ENCODE assay signal across 8 mouse cellular contexts in the genomic region with DNA sequence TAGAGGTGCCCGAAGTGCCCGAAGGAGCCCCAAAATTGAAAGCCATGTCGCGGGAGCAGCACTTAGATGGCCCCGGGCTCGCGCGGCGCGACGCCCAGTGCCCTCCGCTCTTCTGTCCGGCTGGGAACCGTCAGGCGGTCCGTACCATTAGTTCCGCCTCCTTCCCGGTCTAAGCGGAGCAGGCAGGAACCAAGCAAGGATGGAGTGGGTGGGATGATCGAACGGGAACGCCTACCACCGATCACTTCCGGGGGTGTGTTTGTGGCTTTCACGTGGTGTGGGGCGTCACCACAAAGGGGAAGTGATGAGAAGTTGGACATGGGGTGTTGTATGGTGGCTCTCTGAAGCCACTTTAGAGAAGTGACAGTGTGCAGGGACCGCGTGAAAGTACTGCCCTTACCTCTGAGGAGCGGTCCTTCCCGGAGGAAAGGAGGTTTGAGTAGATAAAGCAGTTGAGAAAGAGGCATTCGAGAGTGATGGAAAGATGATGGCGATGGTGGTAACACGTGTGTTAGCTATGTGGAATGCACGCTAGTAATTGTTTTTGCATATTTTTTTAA. TPM values are rescaled to one million over a fixed set of nuclear protein-coding genes. Genes with fewer than 3 reads are reported as not detected.
DNase-seq lines count a peak whose midpoint lies in the region; ATAC-seq and TF ChIP-seq lines count a peak whose summit lies in the region.

TSS of gene Nup54 (minus strand) at position 195 of the 560 bp plus-strand sequence.

- peak within 1 kb of the TSS; percentile 84 for H3K4me3 ChIP-seq in ES-Bruce4 (ENCODE audit: low read depth, low read length)
- peak within 1 kb of the TSS; percentile 80 for H3K4me3 ChIP-seq in forebrain, embryonic 13.5 days
- H3K4me3 ChIP-seq in liver, postnatal 0 days (ENCODE audit: low read depth, low read length) = peak within 1 kb of the TSS; percentile 88
- peak within 1 kb of the TSS; percentile 91 for H3K4me3 ChIP-seq in neural tube, embryonic 14.5 days (ENCODE audit: low read depth, low read length)

- H3K9me3 ChIP-seq in ES-Bruce4 (replicated peaks; ENCODE audit: control insufficient read depth, insufficient read depth, low read length, poor library complexity, severe bottlenecking) = no peaks in the 10 kb centered on the region
- H3K9me3 ChIP-seq in forebrain, embryonic 13.5 days (replicated peaks) = no peaks in the 10 kb centered on the region
- H3K9me3 ChIP-seq in liver, postnatal 0 days (ENCODE audit: low read length) = no peaks in the 10 kb centered on the region
- H3K9me3 ChIP-seq in neural tube, embryonic 14.5 days (ENCODE audit: control insufficient read depth, low read length) = no peaks in the 10 kb centered on the region

- WGBS in forebrain, embryonic 13.5 days = under 1% methylated on average over 34 of the region's 34 CpGs
- under 1% methylated on average over 34 of the region's 34 CpGs for WGBS in large intestine, adult 2 months
- WGBS in liver, postnatal 0 days (ENCODE audit: insufficient replicate concordance) = 1% methylated on average over 34 of the region's 34 CpGs
- WGBS in neural tube, embryonic 14.5 days = 1% methylated on average over 34 of the region's 34 CpGs

- H3K36me3 ChIP-seq in ES-Bruce4 (ENCODE audit: control insufficient read depth, insufficient read depth, low read length, poor library complexity, severe bottlenecking) = peaks cover 8% of the 10 kb centered on the region
- H3K36me3 ChIP-seq in forebrain, embryonic 13.5 days (ENCODE audit: poor library complexity, severe bottlenecking) = 0 out of 2 replicates have a peak, but pooled peaks cover 4% of the 10 kb centered on the region
- peaks cover 4% of the 10 kb centered on the region; the same call in 1 of the 2 replicates for H3K36me3 ChIP-seq in liver, postnatal 0 days (replicated peaks; ENCODE audit: insufficient read depth, low read length)
- no peaks in the 10 kb centered on the region for H3K36me3 ChIP-seq in neural tube, embryonic 14.5 days (ENCODE audit: control insufficient read depth, insufficient read depth, low read length)

- intact Hi-C loops in heart, postnatal 10 days (cut with DNase I) = no loop called here

- TF ChIP-seq EP300 in ES-Bruce4 (IDR thresholded peaks at IDR 0.05; ENCODE audit: insufficient read depth, low read depth, low read length) = peak; percentile 79; the same call in 1 of the 2 replicates
- peak; percentile 73 for TF ChIP-seq EP300 in liver, postnatal 0 days (IDR thresholded peaks at IDR 0.05; ENCODE audit: low read depth)

- TF ChIP-seq CTCF in ES-Bruce4 (IDR thresholded peaks at IDR 0.05; ENCODE audit: low read depth, low read length) = no peak
- TF ChIP-seq CTCF in liver, postnatal 0 days (IDR thresholded peaks at IDR 0.05; ENCODE audit: low read depth) = no peak

- TF ChIP-seq POLR2A in ES-Bruce4 (IDR thresholded peaks at IDR 0.05; ENCODE audit: insufficient read depth, low read length) = peak; percentile 62

- no peaks in the 10 kb centered on the region for H3K27me3 ChIP-seq in ES-Bruce4 (ENCODE audit: control insufficient read depth, insufficient read depth, low read length, poor library complexity, severe bottlenecking)
- H3K27me3 ChIP-seq in forebrain, embryonic 13.5 days = no peaks in the 10 kb centered on the region
- no peaks in the 10 kb centered on the region for H3K27me3 ChIP-seq in liver, postnatal 0 days (ENCODE audit: insufficient read depth, low read length)
- H3K27me3 ChIP-seq in neural tube, embryonic 14.5 days (ENCODE audit: control insufficient read depth, insufficient read depth, low read length) = no peaks in the 10 kb centered on the region

- peak; percentile 98 to 99 for DNase-seq in heart, postnatal 10 days
- DNase-seq in large intestine, adult 2 months (ENCODE audit: low read depth, low spot score) = peak; percentile 96
- DNase-seq in liver, postnatal 0 days = peak; percentile 97
- peak; percentile 93 for DNase-seq in testis, postnatal 10 days (ENCODE audit: low spot score)

- peak; percentile 98 for ATAC-seq in cerebellum, adult (ENCODE audit: insufficient number of reproducible peaks, low FRiP score, low TSS enrichment)
- peak; percentile 100 for ATAC-seq in forebrain, embryonic 13.5 days
- peak; percentile 98 for ATAC-seq in liver, postnatal 0 days
- ATAC-seq in neural tube, embryonic 14.5 days (ENCODE audit: low read depth) = peak; percentile 100

- H3K4me1 ChIP-seq in ES-Bruce4 (ENCODE audit: control insufficient read depth, insufficient read depth, low read length) = no peaks in the 10 kb centered on the region
- H3K4me1 ChIP-seq in forebrain, embryonic 13.5 days = peaks cover 24% of the 10 kb centered on the region
- peaks cover 14% of the 10 kb centered on the region for H3K4me1 ChIP-seq in liver, postnatal 0 days (ENCODE audit: insufficient read depth)
- H3K4me1 ChIP-seq in neural tube, embryonic 14.5 days (ENCODE audit: control insufficient read depth, insufficient read depth, low read length) = peaks cover 6% of the 10 kb centered on the region

- peak within 1 kb of the TSS; percentile 89 for H3K9ac ChIP-seq in ES-Bruce4 (ENCODE audit: low read depth, poor library complexity, severe bottlenecking)
- H3K9ac ChIP-seq in forebrain, embryonic 13.5 days = peak within 1 kb of the TSS; percentile 85
- H3K9ac ChIP-seq in liver, postnatal 0 days (replicated peaks) = peak within 1 kb of the TSS; percentile 91
- peak within 1 kb of the TSS; percentile 84 for H3K9ac ChIP-seq in neural tube, embryonic 14.5 days (replicated peaks; ENCODE audit: low read depth, low read length)

- no peak within 1 kb of the TSS for H3K27ac ChIP-seq in ES-Bruce4 (ENCODE audit: insufficient read depth, low read length)
- peak within 1 kb of the TSS; percentile 72 for H3K27ac ChIP-seq in forebrain, embryonic 13.5 days
- H3K27ac ChIP-seq in liver, postnatal 0 days (ENCODE audit: low read depth) = peak within 1 kb of the TSS; percentile 92
- H3K27ac ChIP-seq in neural tube, embryonic 14.5 days (ENCODE audit: low read depth, low read length) = peak within 1 kb of the TSS; percentile 77

- H3K4me2 ChIP-seq in forebrain, embryonic 13.5 days = peak within 1 kb of the TSS; percentile 71
- peak within 1 kb of the TSS; percentile 94 for H3K4me2 ChIP-seq in liver, postnatal 0 days (ENCODE audit: low read depth, low read length)
- peak within 1 kb of the TSS; percentile 92 for H3K4me2 ChIP-seq in neural tube, embryonic 14.5 days (ENCODE audit: low read depth, low read length)

RNA-seq across cellular contexts. Expression of gene Nup54, which starts in this region (rescaled TPM):
- 99.7 and 109 TPM in 2 replicates for polyA plus RNA-seq in ES-Bruce4 (2011; ENCODE audit: insufficient read depth, insufficient read length, low read depth, missing spikeins)
- 56.1 and 62.2 TPM in 2 replicates for polyA plus RNA-seq in forebrain, embryonic 13.5 days (2015; fragmentation: Nextera tagmentation; extraction: Ambion mirVana)
- total RNA-seq in heart, postnatal 10 days (2021) = 10 to 100 TPM; 20.7 to 27.0 TPM
- polyA plus RNA-seq in large intestine, adult 2 months (2012; rRNA removed) = 11.9 and 16.6 TPM in 2 replicates
- 14.4 and 15.2 TPM in 2 replicates for polyA plus RNA-seq in liver, postnatal 0 days (2015; fragmentation: Nextera tagmentation; extraction: Ambion mirVana)
- polyA plus RNA-seq in neural tube, embryonic 14.5 days (2014; fragmentation: Nextera tagmentation; extraction: Ambion mirVana) = 52.7 and 53.7 TPM in 2 replicates
